Mouse (Mus musculus) 416B (cell line): ENCODE measurements around the gene Tspyl3.

Experiments
- DNase-seq: peaks from one replicate; pipeline ENCODE4 v3.0.0; 2011; ENCODE audit warnings: low read depth

Tspyl3 gene

GRCm38 (mm10) chr2:153224946-153225594 lies at the start of gene Tspyl3:
Tspyl3 (minus strand) TSS chr2:153225441.
- peak; percentile 64 for DNase-seq

- DNase-seq, result no peak
Observed at GRCm38 (mm10) chr2:153274919-153275247, 49.6 kb upstream of the Tspyl3 start.

DNA sequence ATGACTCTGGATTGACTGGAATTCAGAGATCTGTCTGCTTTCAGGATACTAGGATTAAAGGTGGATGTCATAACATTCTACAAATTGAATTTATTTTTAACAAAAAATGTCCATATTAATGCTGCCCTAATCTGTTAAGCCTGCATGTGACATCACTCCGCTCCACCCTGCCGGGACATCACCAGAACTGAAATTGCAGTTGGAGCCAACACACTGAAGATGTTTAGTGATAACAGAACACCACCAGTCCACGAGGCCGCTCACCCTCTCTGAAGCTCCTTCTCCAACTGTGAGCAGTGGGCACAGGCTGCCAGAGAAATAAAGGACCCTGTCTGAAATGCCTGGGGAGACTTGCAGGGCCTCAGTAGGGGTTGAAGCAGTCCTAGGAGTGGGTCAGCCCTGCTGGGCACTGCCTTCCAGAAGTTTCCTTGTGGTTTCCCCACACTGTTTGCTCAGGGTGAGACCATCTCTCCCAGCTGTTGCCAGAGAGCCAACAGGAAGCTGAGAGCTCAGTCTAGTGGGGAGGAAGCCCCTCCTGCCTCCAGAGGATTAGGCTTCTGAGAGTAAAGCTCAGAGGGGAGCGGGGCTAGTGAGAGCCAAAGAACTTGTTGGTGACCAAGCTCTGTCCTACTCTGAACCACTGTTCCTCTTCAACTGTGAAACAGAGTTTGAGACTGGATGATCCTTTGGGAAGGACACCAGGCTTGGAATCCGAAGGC lies 49.1 kb upstream of the Tspyl3 start:
- peak; percentile 82 for DNase-seq

- DNase-seq, result peak; percentile 64
Observed at GRCm38 (mm10) chr2:153270231-153270915, 45.1 kb upstream of the Tspyl3 start.

DNA sequence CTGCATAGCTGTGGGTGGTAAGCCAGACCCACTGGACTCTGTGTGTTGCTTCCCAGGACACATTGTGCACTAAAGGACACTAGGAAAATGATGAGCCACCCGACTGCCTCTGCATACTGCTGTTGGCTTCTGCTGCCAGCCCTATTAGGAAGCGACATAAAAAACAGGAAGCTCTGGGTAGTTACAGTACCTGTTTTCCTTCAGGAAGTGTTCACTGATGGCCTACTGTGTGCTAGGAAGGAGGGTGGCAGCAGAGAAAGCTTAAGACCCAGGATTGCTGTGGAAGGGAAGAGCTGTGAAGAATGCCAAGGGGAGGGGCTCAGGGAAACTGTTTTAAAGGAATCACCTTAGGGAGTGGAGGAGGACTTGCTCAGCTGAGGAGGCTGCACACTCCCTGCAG lies 42.1 kb upstream of the Tspyl3 start:
- DNase-seq, result no peak

DNA sequence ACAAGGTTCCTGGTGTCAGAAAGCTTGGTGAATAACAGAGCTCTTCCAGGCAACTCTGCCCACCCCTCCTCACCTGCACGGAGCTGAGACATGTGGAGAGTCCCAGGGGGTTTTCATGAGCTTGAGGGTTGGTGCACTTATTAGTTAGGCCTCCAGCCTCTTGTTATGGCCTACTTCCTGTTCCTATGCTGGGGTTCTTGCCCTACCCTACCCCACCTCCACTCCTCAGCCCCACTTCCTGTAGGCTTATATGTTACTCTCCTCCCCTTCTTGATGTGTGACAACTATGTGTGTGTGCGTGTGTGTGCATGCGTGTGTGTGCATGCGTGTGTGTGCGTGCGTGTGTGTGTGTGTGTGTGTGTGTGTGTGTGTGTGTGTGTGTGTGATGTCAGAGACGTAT lies 37.8 kb upstream of the Tspyl3 start:
- no peak for DNase-seq

- DNase-seq, result peak; percentile 75
Observed at GRCm38 (mm10) chr2:153259864-153260674, 34.8 kb upstream of the Tspyl3 start.

DNA sequence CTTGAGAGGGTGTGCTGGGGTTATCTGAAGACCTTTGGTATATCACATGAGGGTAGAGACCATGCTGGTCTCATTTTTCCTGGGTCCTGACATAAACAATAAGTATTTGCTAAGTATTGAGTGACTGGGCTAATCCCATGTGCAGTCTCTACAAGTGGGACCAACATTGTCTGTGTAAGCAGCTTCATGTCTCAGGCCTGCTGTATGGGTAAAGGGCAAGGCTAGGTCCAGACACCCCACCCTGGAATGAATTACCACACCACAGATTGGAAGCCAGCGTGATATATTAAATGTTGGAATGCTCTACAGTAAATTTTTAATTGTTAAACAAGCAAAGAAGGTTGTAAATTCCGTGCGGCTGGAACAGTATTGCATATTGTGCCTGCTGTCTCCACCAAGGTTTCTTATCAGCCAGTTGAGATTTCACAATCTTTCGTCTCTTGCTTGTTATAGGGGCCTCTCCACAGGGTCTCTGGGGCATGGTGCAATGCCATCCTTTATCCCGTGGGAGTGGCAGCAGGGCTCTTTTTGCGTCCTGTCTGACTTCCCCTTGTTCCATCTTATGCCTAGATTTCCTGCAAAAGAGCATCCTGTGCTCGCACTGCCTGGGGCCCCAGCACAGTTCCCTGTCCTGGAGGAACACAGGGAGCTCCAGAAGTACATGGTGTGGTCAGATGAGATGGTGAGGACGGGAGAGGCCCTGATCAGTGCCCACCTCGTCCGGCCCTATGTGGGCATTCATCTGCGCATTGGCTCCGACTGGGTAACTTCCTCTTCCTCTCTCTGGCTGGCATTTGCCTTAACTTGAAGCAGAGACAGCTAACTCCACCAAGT lies 34.0 kb upstream of the Tspyl3 start:
- DNase-seq, result no peak

DNA sequence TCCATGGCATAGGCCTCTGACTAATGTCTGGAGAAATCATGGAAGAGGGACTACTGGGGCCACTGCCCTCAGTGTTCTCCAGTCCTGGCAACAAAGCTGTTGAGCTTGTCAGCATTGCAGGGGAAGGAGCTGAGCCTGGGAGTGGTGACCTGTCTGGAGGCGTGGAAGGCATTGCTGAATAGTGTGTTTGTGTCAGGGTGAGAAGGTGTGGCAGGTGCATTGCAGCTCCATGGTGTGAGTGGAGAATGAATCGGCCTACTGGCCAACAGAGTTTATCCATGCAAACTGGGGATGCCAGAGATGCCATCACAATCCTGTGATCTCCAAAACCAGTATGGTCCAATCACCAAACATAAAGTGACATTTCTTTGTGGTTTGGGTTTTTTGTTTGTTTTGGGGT lies 31.4 kb upstream of the Tspyl3 start:
- no peak for DNase-seq

DNA sequence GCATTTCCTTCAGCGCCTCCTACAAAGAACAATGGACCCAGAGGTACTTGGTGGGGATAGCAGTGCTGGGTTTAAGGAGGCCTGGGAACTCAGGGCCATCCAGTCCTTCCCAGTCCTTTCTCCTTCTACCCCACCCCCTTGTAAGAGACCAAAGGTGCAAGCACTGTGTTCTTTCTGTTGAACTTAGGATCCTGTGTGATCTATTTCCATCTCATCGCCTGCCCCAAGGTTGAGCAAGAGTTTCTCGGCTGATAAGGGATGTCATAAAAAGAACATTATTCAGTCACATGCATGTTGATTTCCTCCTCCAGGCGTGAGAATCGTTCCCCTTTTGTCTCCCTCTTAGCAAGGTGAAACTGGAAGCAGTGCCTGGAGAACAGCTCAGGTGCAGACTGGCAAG lies 24.5 kb upstream of the Tspyl3 start:
- DNase-seq, result no peak

DNA sequence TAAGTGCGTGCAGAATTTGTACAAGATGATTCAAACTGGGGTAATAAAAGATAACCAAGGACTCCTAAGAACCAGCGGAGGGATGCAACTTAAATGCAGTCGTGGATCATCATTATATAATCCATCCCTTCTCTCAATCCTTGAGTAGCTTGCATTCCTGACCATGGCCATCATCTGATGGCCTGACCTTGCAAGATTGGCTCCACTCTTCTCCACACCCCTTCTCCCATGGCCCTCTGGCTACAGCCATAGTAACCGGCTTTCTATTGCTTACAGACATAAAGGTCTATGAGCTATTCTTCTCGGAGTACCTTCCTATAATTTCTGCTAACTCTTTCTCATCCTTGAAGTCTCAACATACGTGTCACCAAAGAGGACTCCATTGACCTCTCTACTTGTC lies 16.9 kb upstream of the Tspyl3 start:
- no peak for DNase-seq

- DNase-seq, result peak; percentile 84
Observed at GRCm38 (mm10) chr2:153241250-153242014, 16.2 kb upstream of the Tspyl3 start, which contains the start of the genes Plagl2 and Pofut1. Plagl2 (minus strand) TSS chr2:153241426. Pofut1 (plus strand) TSS chr2:153241533.

GRCm38 (mm10) chr2:153240701-153241235 lies 15.5 kb upstream of the Tspyl3 start:
- DNase-seq, result peak; percentile 68

GRCm38 (mm10) chr2:153239860-153240480 lies 14.7 kb upstream of the Tspyl3 start:
- DNase-seq, result peak; percentile 26

- DNase-seq, result peak; percentile 57
Observed at GRCm38 (mm10) chr2:153239021-153239859, 14.0 kb upstream of the Tspyl3 start.

GRCm38 (mm10) chr2:153238406-153238805 lies 13.2 kb upstream of the Tspyl3 start:
- DNase-seq, result peak; percentile 10

- DNase-seq, result no peak
Observed at GRCm38 (mm10) chr2:153237891-153238290, 12.7 kb upstream of the Tspyl3 start.

GRCm38 (mm10) chr2:153237193-153237592 lies 12.0 kb upstream of the Tspyl3 start:
- peak; percentile 12 for DNase-seq

- no peak for DNase-seq
Observed at GRCm38 (mm10) chr2:153228523-153228922, 3.3 kb upstream of the Tspyl3 start.
